Mouse (Mus musculus) megakaryocyte, embryonic 14.5 days (primary cell): ENCODE results near the gene Zbtb20. TPM values are rescaled to one million over a fixed set of nuclear protein-coding genes. Genes with fewer than 3 reads are reported as not detected.
A peak's percentile ranks its signal among the peaks of the same experiment; 100 is the strongest.

ENCODE experiments used
- H3K27me3 ChIP-seq: replicated peaks from 2 replicates; pipeline ENCODE3; 2012; ENCODE audit warnings: inconsistent platforms
- H3K36me3 ChIP-seq: replicated peaks from 2 replicates; pipeline ENCODE3; 2012; ENCODE audit warnings: low read length, inconsistent platforms, mixed read lengths
- H3K4me1 ChIP-seq: 2 replicates; pipeline ENCODE4 v1.6.1; 2012; ENCODE audit warnings: inconsistent platforms
- H3K4me3 ChIP-seq: replicated peaks from 2 replicates; pipeline ENCODE3; 2012; ENCODE audit warnings: moderate library complexity, mild to moderate bottlenecking, inconsistent platforms
- H3K9me3 ChIP-seq: 2 replicates; pipeline ENCODE4 v1.6.1; 2012; ENCODE audit warnings: inconsistent platforms
- FLI1 ChIP-seq: IDR thresholded peaks from 2 replicates; pipeline ENCODE4 v1.6.1; 2012; ENCODE audit warnings: low read length, inconsistent platforms, mixed read lengths
- GATA1 ChIP-seq: IDR thresholded peaks from 3 replicates; pipeline ENCODE4 v1.6.1; 2012; ENCODE audit warnings: mixed read lengths, low read length, inconsistent platforms, borderline replicate concordance
- polyA plus RNA-seq: library from polyadenylated mRNA; stranded (reverse); fragments of >175 nt; gene quantifications from 2 replicates; pipeline ENCODE4 v1.2.3, GENCODE M21; 2012; ENCODE audit warnings: low replicate concordance; ENCODE audit not compliant: insufficient read depth

Zbtb20 gene
- polyA plus RNA-seq, 1 experiment = 2.4 TPM

- Histone ChIP-seq H3K36me3 (peaks cover 2% of the 10 kb centered on the region), H3K4me3 (no peak overlapping the region), H3K27me3 (no peaks in the 10 kb centered on the region), H3K4me1 (peaks cover 8% of the 10 kb centered on the region), H3K9me3 (no peaks in the 10 kb centered on the region)
- no peak for TF ChIP-seq GATA1
- no peak for TF ChIP-seq FLI1
Observed at GRCm38 (mm10) chr16:43573181-43573833, 697.6 kb downstream of the Zbtb20 start.

DNA sequence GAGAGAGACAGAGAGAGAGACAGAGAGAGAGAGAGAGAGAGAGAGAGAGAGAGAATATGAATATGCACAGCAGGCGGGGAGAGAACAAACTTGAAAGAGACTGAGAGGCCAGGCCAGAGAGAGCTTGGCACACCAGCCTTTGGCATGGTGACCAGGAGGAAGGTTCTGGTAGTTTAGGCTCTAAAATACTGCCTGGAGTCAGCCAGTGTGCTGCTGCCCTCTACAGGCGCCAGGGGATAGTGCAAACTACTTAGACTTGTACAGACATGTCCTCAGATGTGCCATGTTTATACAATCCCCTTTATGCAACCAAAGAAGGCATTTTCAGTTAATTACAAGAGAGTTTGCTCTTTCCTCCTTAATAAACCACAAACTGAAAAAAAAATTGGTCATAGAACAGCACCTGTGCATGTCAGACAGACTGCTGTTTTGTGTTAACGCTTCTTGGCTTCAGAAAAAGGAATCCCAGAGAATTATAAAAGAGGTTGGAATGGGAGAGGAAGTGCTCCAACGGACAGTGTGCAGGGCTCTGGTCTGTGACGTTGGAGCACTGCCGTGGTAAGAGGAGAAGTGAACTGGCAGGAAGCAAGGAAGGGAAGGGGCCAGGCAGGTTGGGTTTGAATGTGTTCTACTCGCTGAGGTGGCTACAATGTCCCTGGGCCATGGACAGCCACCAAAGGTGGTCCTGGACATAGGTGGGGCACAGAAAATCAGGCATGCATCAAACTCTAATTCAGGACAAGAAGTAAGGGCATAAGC, 698.5 kb downstream of the Zbtb20 start:
- peaks cover 2% of the 10 kb centered on the region for H3K36me3 ChIP-seq
- peaks cover 8% of the 10 kb centered on the region for H3K4me1 ChIP-seq
- no peak for TF ChIP-seq FLI1
- TF ChIP-seq GATA1 = no peak
- peak overlapping the region; percentile 26 for H3K4me3 ChIP-seq
- no peaks in the 10 kb centered on the region for H3K27me3 ChIP-seq
- no peaks in the 10 kb centered on the region for H3K9me3 ChIP-seq

GRCm38 (mm10) chr16:43575066-43575465, 699.4 kb downstream of the Zbtb20 start:
- no peaks in the 10 kb centered on the region for H3K9me3 ChIP-seq
- no peak for TF ChIP-seq FLI1
- no peak for TF ChIP-seq GATA1
- no peak overlapping the region for H3K4me3 ChIP-seq
- H3K27me3 ChIP-seq = no peaks in the 10 kb centered on the region
- peaks cover 8% of the 10 kb centered on the region for H3K4me1 ChIP-seq
- peaks cover 2% of the 10 kb centered on the region for H3K36me3 ChIP-seq

GRCm38 (mm10) chr16:43575507-43575906, 699.8 kb downstream of the Zbtb20 start:
- Histone ChIP-seq H3K4me1 (peaks cover 8% of the 10 kb centered on the region), H3K4me3 (no peak overlapping the region)

GRCm38 (mm10) chr16:43577399-43577798, 701.7 kb downstream of the Zbtb20 start:
- peaks cover 8% of the 10 kb centered on the region for H3K4me1 ChIP-seq
- no peak overlapping the region for H3K4me3 ChIP-seq
- H3K9me3 ChIP-seq = no peaks in the 10 kb centered on the region
- H3K27me3 ChIP-seq = no peaks in the 10 kb centered on the region
- no peak for TF ChIP-seq FLI1
- no peak for TF ChIP-seq GATA1
- peaks cover 2% of the 10 kb centered on the region for H3K36me3 ChIP-seq

More at GRCm38 (mm10) chr16:43575507-43575906, 699.8 kb downstream of the Zbtb20 start:
- H3K9me3 ChIP-seq = no peaks in the 10 kb centered on the region
- peaks cover 2% of the 10 kb centered on the region for H3K36me3 ChIP-seq
- no peaks in the 10 kb centered on the region for H3K27me3 ChIP-seq
- no peak for TF ChIP-seq GATA1
- no peak for TF ChIP-seq FLI1

DNA sequence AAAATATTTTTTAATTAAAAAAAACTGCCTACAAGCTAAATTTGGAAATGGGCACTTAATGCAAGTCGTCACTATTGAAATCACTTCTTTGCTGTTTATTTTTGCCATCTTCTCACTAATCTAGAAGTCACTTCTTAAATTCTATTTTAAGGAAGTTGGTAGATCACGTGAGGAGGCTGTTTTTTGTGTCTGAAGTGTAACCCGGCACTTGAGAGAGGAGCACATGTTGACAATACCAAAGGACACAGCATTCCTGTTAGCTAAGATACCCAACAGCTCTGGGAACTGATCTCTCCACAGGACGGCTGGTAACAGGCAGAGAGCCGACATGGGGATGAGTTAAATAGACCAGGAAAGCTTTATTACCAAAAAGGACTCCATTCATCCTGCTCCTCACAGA, 702.7 kb downstream of the Zbtb20 start:
- Histone ChIP-seq H3K4me1 (peaks cover 8% of the 10 kb centered on the region), H3K27me3 (no peaks in the 10 kb centered on the region), H3K4me3 (no peak overlapping the region), H3K36me3 (peaks cover 2% of the 10 kb centered on the region), H3K9me3 (no peaks in the 10 kb centered on the region)
- no peak for TF ChIP-seq GATA1
- no peak for TF ChIP-seq FLI1

- H3K4me3 ChIP-seq = no peak overlapping the region
- peaks cover 6% of the 10 kb centered on the region for H3K4me1 ChIP-seq
- H3K27me3 ChIP-seq = no peaks in the 10 kb centered on the region
- H3K36me3 ChIP-seq = peaks cover 2% of the 10 kb centered on the region
- no peaks in the 10 kb centered on the region for H3K9me3 ChIP-seq
- no peak for TF ChIP-seq FLI1
- TF ChIP-seq GATA1 = no peak
Observed at GRCm38 (mm10) chr16:43579111-43579510, 703.4 kb downstream of the Zbtb20 start.

- TF ChIP-seq FLI1 (no peak), GATA1 (no peak)
- H3K4me3 ChIP-seq = no peak overlapping the region
- no peaks in the 10 kb centered on the region for H3K27me3 ChIP-seq
- peaks cover 2% of the 10 kb centered on the region for H3K36me3 ChIP-seq
- no peaks in the 10 kb centered on the region for H3K9me3 ChIP-seq
- H3K4me1 ChIP-seq = no peaks in the 10 kb centered on the region; the same call in 1 of the 2 replicates
Observed at GRCm38 (mm10) chr16:43580321-43580822, 704.7 kb downstream of the Zbtb20 start.

GRCm38 (mm10) chr16:43581551-43581950, 705.9 kb downstream of the Zbtb20 start:
- no peaks in the 10 kb centered on the region for H3K27me3 ChIP-seq
- peaks cover 2% of the 10 kb centered on the region for H3K36me3 ChIP-seq
- H3K9me3 ChIP-seq = no peaks in the 10 kb centered on the region
- no peak overlapping the region for H3K4me3 ChIP-seq
- TF ChIP-seq FLI1 = no peak
- TF ChIP-seq GATA1 = no peak
- H3K4me1 ChIP-seq = no peaks in the 10 kb centered on the region

DNA sequence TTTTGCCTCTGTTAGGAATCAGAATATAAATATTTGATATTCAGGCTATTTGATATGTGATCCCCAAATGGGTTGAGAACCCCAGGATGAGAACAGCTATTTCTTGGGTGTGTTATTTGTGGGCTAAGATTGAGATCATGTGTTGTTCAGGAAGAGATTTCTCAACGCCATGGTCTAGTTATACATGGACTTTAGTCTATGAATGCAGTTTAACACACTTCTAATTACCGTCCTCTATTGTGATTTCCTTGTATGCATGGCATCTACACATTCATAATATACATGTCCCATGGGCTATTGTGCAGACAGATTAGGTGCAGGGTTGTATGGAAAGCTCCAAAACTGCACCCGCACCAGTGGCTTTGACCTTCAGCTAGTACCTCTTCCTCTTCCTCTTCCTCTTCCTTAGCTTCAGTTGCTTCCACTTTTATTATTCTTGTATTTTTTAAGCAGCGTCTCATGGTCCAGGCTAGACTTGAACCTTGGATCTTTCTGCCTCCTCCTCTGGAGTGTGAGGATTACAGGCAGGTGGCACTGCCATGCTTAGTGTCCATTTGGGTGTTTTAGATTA, 711.3 kb downstream of the Zbtb20 start:
- Histone ChIP-seq H3K36me3 (no peaks in the 10 kb centered on the region), H3K4me3 (no peak overlapping the region), H3K4me1 (no peaks in the 10 kb centered on the region), H3K27me3 (no peaks in the 10 kb centered on the region), H3K9me3 (no peaks in the 10 kb centered on the region)
- TF ChIP-seq GATA1 = no peak
- TF ChIP-seq FLI1 = no peak
